Mouse (Mus musculus) heart, adult 9 months (tissue): ENCODE measurements around the gene Stac.
A peak's percentile ranks its signal among the peaks of the same experiment; 100 is the strongest.

Experiments used
- DNase-seq, 2 experiments: peaks; one replicate each; pipeline ENCODE4 v3.0.0; 2022; ENCODE audit warnings: low spot score in 2 of 2

The Stac gene

GRCm38 (mm10) chr9:111606603-111607002 is 83.5 kb downstream of the Stac start:
- DNase-seq, result no peak

- DNase-seq, result no peak
Observed at GRCm38 (mm10) chr9:111587527-111587926, 102.6 kb downstream of the Stac start.

- no peak for DNase-seq
Observed at GRCm38 (mm10) chr9:111578784-111579183, 111.4 kb downstream of the Stac start.

GRCm38 (mm10) chr9:111577453-111577852 is 112.7 kb downstream of the Stac start:
- DNase-seq, result no peak

- no peak for DNase-seq
Observed at GRCm38 (mm10) chr9:111575889-111576288, 114.3 kb downstream of the Stac start.

- DNase-seq, result peak in 1 of 2 experiments; percentile 14
Observed at GRCm38 (mm10) chr9:111573836-111574235, 116.3 kb downstream of the Stac start.

- no peak for DNase-seq
Observed at GRCm38 (mm10) chr9:111571619-111572018, 118.5 kb downstream of the Stac start.

GRCm38 (mm10) chr9:111564176-111564575 is 126.0 kb downstream of the Stac start:
- no peak for DNase-seq

GRCm38 (mm10) chr9:111563226-111563625 is 126.9 kb downstream of the Stac start:
- no peak for DNase-seq

GRCm38 (mm10) chr9:111562217-111562988 is 127.7 kb downstream of the Stac start:
- no peak for DNase-seq

- no peak for DNase-seq
Observed at GRCm38 (mm10) chr9:111556699-111557098, 133.4 kb downstream of the Stac start.

GRCm38 (mm10) chr9:111552865-111553264 is 137.3 kb downstream of the Stac start:
- DNase-seq, result no peak

GRCm38 (mm10) chr9:111551461-111552190 is 138.5 kb downstream of the Stac start:
- no peak for DNase-seq

- no peak for DNase-seq
Observed at GRCm38 (mm10) chr9:111550963-111551321, 139.2 kb downstream of the Stac start.

GRCm38 (mm10) chr9:111550281-111550962 is 139.7 kb downstream of the Stac start:
- DNase-seq, result no peak

- no peak for DNase-seq
Observed at GRCm38 (mm10) chr9:111542663-111543062, 147.5 kb downstream of the Stac start.

GRCm38 (mm10) chr9:111535445-111536064 is 154.6 kb downstream of the Stac start:
- DNase-seq, result no peak

GRCm38 (mm10) chr9:111534744-111535423 is 155.3 kb downstream of the Stac start:
- DNase-seq, result no peak

- DNase-seq, result no peak
Observed at GRCm38 (mm10) chr9:111523871-111524270, 166.3 kb downstream of the Stac start.

- no peak for DNase-seq
Observed at GRCm38 (mm10) chr9:111523111-111523510, 167.0 kb downstream of the Stac start.

- DNase-seq, result no peak
Observed at GRCm38 (mm10) chr9:111522226-111522625, 167.9 kb downstream of the Stac start.

- DNase-seq, result no peak
Observed at GRCm38 (mm10) chr9:111515536-111515935, 174.6 kb downstream of the Stac start.
